Mouse (Mus musculus) CH12.LX (cell line): ENCODE measurements around the gene Skida1.
A peak's percentile ranks its signal among the peaks of the same experiment; 100 is the strongest.

Experiments used
- CTCF ChIP-seq, 2 experiments: IDR thresholded peaks in 1 of 2; conservative IDR thresholded peaks in 1 of 2; 2 replicates each; pipeline ENCODE4 v1.5.1; 2011 to 2012; ENCODE audit warnings: low read depth in 2 of 2, low read length in 2 of 2, improper control_type of control experiment in 1 of 2, inconsistent platforms in 1 of 2, mild to moderate bottlenecking in 1 of 2, moderate library complexity in 1 of 2
- EP300 ChIP-seq: IDR thresholded peaks from 2 replicates; pipeline ENCODE4 v1.6.1; 2011; ENCODE audit warnings: low read length, improper control_type of control experiment
- ETS1 ChIP-seq: conservative IDR thresholded peaks from 2 replicates; pipeline ENCODE4 v1.6.1; 2012; ENCODE audit warnings: low read depth, mild to moderate bottlenecking, inconsistent platforms, low read length, improper control_type of control experiment, moderate library complexity
- HCFC1 ChIP-seq: IDR thresholded peaks from 2 replicates; pipeline ENCODE4 v1.6.1; 2012; ENCODE audit warnings: low read depth, mild to moderate bottlenecking, inconsistent platforms, low read length, improper control_type of control experiment
- KAT2A ChIP-seq: IDR thresholded peaks from 2 replicates; pipeline ENCODE4 v1.6.1; 2012; ENCODE audit warnings: low read length, improper control_type of control experiment, inconsistent platforms; ENCODE audit not compliant: insufficient replicate concordance
- NELFE ChIP-seq: IDR thresholded peaks from 2 replicates; pipeline ENCODE4 v1.6.1; 2011; ENCODE audit warnings: low read depth, low read length, improper control_type of control experiment
- POLR2A ChIP-seq: IDR thresholded peaks from 2 replicates; pipeline ENCODE4 v1.6.1; 2011; ENCODE audit warnings: low read depth, mild to moderate bottlenecking, improper control_type of control experiment, low read length
- SIN3A ChIP-seq: IDR thresholded peaks from 2 replicates; pipeline ENCODE4 v1.6.1; 2012; ENCODE audit warnings: low read length, improper control_type of control experiment, inconsistent platforms
- ZNF384 ChIP-seq: IDR thresholded peaks from 2 replicates; pipeline ENCODE4 v1.6.1; 2012; ENCODE audit warnings: low read depth, low read length, improper control_type of control experiment, inconsistent platforms

DNA sequence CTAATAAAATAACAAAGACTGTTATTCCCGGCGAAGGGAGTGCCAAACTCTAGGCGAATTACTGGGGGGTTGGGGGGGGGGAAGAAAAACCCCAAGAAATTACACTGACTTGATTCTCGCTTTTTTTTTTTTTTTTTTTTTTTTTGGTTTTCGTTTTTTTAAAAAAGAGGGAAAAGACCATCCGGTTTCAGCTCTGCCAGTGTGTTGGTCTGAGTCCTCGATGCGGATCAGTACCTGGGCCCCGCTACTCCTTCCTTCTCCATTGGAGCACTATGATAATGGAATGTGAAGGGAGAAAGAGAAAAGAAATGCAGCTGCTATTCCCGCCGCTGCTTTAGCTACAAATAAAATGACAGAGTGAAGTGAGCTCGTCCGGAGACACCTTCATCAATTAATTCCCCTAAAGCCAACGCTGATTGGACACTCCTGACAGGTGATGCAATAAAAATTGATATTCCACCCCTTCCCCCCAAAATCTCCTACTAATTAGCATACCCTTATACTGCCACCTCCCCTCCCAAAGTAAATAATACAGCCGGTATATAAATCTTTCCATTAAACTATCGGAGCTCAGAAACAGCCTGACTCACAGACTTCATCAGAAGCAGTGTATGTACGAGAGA is at the start of gene Skida1:
- TF ChIP-seq CTCF (conservative IDR thresholded peaks at IDR 0.05 in 1 of 2, IDR thresholded peaks at IDR 0.05 in 1 of 2; ENCODE audit: low read depth in 2 of 2, low read length in 2 of 2), result no peak
- TF ChIP-seq KAT2A, result no peak
- TF ChIP-seq POLR2A, result no peak
- TF ChIP-seq EP300, result no peak
- no peak for TF ChIP-seq ETS1
- no peak for TF ChIP-seq NELFE
- TF ChIP-seq ZNF384, result peak; percentile 79
- TF ChIP-seq HCFC1, result no peak
- no peak for TF ChIP-seq SIN3A
